Mouse (Mus musculus) liver (tissue): ENCODE measurements at regions not wholly inside any gene's neighbourhood (a gene's known extent, or its start where the extent isn't known, plus 50 kb on each side); places are given as distances from the start of the nearest gene placed in this dataset.

ENCODE experiments used
- DNase-seq: peaks from one replicate; pipeline ENCODE4 v3.0.0-alpha.2; 2020; ENCODE audit warnings: mixed read lengths

DNA sequence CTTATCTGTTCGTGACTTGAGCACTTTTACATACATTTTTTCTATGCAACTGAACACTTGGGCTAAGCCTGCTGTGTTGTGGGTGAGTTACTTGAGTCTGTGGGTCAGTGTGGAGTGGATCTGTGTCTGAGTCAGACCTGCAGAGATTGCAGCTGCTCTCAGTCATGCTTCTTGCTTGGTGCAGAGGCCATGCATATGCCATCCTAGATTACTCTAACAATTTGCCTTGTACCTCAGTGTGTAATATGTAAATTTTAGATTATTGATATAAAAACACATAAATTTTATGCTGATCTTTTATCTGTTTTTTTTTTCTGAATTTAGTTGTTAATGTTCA, 326.2 kb downstream of the 1700129C05Rik start:
- DNase-seq, result no peak

DNA sequence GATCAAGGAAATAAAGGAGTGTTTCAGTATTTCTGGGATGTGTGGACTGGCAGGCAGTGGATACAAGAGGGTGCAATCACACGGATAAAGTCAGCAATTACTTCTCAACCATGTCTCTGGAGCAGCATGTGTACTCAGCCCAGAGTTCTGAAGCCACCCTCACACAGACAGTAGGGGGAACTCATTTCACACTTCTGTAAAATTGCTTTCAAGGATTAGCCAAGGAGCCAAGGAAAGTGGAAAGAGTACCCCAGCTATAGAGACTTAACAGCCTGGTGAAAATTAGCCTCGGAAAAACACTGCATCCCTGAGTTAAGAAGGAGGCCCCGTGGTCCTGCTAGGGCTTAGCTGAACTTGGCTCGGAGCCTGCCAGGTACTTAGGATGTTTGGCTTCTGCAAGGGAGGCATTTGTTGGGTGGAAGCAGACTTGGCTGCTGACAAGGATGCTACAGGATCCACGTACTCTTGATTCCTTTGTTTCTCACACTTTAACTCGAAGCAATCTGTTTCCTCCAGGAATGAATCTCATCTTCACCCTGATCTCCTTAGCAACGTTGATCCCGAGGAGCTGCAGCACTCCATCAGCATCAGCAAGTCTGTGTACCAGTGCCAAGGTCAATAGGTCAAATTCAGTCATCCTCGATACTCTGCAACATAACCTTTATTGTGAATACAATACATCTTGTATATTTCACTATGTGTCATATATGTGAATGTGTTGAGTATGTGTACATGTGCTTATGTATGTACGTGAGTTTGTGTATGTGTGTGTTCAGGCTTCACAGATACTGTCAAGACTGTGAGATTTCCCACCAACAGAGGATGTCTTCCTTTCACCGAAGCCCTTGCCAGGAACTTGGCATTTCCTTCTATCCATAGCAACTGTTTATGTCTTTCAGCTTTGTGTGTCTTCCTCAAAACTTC, 326.8 kb downstream of the 1700129C05Rik start:
- DNase-seq, result no peak

DNA sequence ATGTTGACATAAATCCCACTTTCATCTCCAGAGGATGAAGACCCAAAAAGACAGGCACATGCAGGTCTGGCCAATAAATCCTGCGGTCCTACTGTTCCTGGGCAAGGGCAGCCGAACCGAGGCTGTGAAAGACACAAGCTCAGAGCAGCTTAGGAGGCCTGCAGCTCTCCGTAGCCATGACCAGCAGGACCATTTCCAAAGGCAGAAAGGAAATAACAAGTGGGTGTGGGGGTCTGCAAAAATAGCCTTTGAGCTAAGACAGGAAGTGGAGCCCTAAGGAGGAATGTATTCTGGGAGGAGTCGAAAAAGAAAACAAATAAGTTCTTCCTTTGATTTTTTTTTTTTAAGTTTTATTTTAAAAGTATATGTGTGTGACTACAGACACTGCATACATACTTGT, 330.1 kb downstream of the 1700129C05Rik start:
- no peak for DNase-seq

DNA sequence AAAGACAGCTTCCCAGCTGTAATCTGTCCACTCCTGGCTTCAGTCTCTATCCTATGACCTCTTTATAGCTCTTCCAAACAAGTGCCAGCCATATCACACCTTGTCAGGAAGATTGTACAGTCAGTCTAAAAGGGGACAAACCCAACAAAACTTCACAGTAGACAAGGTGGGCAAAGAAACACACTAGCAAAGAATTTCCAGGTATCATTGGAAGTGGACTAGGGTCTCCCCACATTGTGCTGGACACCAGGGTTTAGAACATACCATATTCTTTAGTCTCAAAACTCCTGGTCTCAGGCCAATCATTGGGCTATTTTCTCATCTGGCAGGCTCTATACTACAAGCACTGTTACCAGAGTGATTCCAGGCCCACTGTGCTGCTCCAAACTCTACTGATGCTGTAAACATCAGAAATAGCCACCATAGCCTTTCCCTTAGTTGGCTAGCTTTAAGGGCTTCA, 341.3 kb downstream of the 1700129C05Rik start:
- no peak for DNase-seq

DNA sequence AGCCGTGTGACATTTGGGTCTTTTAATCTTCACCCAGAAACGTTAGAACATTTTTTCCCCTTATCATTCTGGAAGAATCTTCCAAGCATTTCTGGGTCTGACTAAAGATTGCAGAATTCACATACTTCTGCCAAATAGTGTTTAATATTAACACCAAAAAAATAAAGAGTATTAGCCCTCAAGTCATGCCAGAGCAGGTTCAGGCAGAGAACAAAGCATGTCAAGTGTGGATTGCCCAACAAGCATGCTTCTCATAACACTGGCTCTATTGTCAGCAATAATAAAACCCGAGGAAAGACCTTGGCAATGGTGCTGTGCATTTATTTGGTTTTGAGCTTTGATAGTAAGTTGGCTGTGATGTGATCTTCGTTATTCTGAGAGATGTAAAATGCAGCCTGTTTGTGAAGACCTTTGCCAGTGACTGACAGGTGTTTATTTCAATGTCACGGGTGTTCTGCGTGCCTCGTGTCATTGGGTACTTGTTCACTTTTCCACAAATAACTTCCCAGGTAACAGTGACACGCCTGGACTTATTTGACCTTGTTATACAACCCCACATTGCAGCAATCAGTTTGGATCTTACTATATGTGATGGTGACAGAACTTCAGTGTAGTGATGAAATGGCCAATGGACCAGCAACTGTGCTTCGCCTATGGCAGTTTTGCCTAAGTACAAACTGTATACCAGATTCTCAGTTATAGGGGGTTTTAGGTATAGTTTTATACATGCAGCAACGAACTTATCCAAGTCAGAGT, 354.3 kb downstream of the 1700129C05Rik start:
- no peak for DNase-seq

DNA sequence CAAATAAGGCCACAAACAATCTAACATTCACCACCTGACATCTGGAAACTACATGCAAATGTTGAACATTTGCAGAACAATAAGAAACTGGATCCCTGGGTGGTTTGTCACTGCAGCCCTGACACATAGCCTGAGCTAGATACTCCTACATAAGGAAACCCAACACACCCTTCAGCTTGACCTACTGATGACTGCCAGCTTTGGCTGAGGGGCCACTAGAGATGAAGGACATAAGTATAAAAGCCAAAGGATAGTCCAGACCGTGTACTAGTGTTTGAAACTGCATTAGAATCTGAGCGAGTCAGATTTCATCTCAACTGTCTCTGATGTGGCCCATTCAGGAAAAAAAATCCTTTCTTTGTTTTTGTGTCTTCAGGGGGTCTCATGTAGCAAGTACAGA, 355.1 kb downstream of the 1700129C05Rik start:
- DNase-seq, result no peak

DNA sequence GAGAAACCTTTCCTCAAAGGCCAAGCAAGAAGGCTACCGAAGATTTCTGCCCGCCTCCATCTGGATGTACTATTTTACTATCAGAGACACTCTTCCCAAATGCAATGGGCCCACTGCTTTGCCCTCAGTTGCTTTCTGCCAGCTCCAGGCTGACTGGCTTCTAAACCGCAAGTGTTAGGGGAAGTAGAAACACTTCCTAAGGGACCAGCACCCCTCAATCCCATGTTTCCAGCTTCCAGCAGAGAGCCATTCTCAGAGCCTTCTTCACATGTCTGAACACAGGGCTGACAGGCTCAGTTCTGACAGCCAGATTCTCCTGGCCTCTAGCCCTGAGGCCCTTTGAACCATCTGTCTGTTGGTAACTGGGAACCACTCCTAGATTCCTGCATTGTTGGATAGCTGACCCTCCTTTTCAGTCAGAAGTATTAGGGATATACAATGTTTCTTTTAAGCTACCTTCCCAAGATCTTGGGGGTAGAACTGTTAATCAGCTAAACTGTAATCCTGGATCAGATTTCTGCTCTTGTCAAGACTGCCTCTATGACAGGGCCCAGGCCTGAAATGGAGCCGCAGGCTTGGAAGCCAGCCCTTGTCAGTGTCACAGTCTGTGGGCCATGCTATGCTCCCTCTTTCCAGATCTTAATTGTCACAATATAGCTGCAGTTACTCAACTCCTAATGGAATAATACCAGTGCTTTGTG, 355.8 kb downstream of the 1700129C05Rik start:
- DNase-seq, result no peak

DNA sequence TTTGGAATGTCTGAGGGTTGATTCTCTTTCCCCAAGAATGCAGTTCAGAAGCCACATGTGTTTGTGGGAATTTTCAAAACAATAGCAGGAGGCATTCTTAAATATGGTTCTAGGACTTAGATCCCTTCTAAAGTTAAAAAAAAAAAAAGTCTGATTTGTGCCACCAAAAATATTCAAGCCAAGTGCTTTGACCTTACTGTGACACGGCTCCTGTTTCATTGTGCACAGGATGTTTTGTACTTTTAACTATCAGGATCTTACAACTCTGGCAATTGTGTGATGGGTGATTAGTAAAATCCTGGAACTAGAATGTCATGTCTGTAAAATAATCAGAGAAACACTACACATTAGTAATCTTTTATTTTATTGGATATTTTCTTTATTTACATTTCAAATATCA, 359.5 kb downstream of the 1700129C05Rik start:
- DNase-seq, result no peak

DNA sequence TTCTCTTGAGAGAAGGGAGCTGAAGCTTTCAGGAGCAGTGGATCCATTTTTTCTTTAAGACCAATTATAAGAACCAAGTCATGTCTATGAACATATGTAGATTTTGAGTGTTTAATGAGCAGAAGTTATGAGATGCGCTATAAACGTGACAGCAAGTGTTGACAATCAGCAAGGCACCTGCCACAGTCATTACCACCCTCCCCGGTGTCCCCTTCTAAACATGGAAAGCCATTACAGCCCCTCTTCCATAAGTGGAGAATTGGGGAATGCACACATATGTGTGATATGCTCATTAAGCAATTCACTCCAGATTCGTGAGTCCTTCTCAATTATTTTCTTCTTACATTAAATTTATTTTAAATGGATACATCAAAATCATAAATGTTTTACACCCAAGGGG, 362.4 kb downstream of the 1700129C05Rik start:
- DNase-seq, result no peak

DNA sequence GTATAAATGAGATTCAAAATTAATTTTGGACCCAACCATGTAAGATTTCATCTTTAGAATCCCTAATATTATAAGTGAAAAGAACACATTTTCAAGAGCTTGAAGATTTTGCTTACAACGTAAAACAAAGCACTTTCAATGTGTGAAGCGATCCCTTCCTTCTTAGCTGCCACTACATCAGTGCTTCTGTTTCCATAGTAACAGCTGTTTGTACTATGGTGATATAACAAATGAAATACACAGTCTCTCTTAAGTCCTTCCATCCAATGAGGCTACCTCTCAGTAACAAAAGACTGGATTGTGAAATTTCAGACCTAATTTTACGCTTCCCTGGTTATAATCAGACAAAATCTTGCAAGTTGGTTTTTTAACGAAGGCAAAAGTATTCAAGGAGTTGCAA, 364.0 kb downstream of the 1700129C05Rik start:
- no peak for DNase-seq

DNA sequence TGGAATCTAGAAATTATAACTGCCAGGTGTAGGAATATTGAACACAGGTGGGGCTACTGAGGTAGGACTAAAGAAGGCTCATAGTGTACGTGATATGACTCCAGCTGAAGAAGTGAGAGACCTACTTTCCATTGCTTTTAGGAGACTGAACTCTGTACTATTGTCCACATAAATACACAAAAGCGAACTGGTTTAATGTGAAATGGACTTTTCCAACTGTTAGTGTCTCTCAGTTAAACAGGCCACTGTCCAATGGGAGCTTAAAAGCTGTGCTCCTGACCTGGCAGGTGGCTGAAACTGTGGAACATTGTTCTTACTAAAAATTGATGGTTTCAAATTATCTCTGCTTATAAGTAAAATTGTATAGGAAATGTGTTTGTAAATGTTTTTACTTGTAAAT, 381.4 kb downstream of the 1700129C05Rik start:
- DNase-seq, result no peak

DNA sequence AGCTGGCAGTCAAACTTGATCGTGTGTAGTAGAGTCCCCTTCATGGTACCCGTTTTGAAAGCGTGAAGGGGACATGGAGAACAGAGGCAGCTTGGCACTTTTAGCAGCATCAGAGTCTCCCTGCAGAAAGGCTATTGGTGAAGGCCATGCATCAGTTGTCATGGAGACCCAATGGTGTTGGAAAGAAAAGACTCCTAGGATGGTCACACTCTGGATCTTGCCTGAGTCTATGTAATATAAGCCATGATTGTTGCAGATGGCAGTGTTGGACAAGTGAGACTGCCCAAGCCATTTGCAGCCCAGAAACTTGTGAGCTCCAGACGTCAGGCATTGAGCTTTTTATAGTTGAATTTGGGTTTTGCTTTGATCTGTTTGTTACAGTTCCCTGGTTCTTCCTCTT, 382.9 kb downstream of the 1700129C05Rik start:
- no peak for DNase-seq

DNA sequence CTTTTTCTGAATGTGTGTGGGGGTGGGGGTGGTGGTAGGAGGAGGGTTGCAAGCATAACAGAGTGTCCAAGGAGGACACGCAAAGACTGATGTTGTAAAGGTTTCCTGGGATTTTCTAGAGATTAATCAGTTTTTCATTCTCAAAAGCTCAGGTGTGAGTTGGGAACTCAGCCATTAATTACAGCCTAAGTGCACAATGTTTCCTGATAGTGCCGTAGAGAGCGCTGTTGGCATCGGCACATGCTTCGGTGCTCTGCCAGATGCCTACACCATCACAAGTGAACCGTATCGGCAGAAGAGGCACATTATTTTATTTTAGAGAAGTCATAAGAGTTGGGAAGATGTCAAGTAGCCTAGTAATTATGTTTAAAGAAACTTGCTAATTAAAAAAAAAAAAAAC, 388.9 kb downstream of the 1700129C05Rik start:
- DNase-seq, result no peak

DNA sequence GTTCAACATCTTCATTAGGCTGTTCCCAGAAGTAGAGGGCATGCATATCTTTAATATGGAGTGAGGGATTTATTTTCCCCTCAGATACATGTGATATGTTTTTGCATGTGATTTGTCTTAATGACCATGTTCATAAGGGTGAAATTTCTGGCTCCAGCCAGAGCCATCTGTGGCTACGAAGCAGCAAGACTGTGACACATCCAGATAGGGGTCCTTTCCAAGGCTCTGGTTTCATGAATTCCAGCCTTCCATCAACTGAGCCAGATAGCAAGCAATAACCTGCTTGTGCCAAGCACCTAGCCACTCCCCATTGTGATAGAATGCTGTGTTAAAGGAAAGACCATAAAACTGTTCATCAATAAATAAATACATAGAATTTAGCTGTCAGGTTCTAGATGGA, 389.6 kb downstream of the 1700129C05Rik start:
- DNase-seq, result no peak

DNA sequence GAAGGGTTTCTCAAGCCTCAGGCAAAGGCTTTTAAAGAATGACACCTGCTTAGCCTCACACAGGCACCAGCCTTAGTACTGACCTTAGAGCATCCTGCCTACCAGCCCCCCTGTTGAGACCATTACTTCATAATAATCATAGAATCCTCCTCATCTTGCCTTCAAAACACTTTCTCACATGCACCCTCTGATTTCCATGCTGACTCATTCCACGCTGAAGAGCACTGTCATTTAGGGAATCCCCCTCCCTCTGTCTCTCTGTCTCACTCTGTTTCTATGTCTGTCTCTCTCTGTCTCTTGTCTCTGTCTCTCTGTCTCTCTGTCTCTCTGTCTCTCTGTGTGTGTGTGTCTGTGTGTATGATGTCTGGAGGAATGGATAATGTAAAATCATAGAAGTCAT, 416.3 kb downstream of the 1700129C05Rik start:
- no peak for DNase-seq

DNA sequence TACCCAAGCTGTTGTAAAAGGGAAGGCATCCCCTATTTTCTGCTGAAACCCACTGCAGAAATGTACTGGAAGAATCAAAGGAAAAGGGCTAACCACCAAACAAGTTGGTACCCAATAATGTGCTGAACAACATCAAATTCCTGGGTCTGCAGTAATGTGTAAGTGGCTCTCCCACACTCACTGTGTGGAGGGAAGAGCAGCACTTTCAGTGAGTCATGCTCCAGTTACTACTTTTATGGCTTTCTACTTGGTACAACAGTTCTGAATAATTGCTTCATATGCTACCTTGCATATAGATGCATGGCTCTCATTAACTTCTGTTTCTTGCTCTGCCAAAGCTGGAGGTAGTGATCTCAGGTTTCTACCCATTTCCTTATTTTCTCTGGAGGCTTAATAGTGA, 427.8 kb downstream of the 1700129C05Rik start:
- no peak for DNase-seq

DNA sequence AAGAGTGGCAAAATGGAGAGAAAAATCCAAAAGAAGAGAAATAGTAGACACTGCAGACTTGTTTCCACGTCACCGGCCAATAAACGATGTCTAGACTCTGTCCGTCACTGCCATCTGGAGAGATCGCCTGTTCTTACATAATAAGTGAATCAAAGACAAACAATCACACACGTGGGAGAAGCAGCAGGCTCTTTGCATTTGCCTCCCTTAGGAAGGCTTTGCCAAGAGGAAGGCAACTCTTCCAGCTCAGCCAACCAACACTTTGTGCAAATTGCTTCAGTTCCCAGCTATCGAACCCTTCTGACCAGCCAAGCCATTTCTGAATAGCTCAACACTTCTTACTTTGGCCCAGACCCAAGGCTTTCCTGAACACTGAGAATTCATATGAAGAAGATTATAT, 432.8 kb downstream of the 1700129C05Rik start:
- DNase-seq, result no peak

DNA sequence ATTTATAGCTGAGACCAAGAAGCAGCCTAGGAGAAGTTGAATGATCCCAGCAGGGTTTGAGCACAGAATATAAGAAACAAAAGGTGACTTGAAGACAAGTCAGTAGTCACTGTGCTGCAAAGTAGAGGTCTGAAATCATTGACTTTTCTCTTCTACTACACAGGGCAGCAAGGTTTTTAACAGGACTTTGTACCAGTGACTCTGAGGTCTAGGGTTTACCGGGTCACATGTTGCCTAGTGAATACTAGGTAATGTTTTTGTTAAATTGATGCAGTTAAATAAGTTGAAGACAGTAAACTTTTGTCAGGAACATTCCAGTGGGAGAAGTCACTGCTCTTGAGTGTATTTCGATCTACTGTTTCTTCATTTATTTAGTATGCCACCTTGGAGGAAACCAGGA, 433.4 kb downstream of the 1700129C05Rik start:
- no peak for DNase-seq

DNA sequence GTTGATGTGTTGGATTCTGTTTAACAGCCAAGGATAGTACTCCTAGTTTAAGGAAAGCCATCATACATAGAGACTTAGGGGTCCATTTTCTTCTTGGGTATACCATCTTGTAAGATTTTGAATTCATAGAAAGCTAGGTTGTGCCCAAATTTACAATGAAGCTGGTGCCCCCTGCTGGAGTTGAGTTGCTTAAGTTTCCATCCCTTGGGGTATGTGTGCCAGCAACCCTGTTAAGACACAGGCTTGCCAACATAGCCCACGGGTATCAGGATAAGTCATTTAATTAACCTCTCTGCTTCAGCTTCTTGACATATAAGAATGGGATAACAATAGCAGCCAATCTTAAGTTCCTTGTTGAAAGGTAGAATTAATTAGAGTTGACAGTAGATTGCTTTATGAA, 440.9 kb downstream of the 1700129C05Rik start:
- DNase-seq, result peak; percentile 17

DNA sequence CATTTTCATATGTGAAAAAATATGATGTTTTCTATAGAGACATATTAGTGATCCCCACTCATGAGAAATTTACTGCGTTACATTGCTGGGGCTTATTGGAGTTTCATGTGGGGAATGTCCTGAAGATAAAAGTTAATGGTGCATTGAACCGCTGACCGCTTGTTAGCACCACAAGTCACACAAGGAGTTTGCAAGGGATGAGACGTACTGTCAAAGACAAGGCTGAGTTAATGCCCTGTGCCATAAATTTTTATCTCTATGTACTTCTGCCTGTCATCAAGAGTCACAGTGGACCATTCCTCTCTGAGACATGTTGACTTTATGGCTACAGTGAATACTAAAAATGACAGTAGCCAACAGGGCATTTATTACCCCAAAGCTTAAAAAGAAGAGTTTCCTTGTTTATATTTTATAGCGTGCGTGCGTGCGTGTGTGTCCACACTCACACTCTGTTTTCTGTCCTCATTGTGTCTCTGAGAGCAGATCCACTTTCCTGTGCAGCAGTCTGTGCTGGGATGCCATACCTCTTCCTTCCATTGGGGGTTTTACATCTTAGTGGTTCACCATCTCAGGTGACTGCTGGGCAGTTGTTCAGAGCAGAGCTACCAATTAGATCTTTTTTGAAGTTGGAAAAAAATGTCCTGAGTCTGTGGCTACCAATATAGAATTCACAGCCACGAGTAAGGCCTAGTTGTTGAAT, 451.4 kb downstream of the 1700129C05Rik start:
- no peak for DNase-seq

DNA sequence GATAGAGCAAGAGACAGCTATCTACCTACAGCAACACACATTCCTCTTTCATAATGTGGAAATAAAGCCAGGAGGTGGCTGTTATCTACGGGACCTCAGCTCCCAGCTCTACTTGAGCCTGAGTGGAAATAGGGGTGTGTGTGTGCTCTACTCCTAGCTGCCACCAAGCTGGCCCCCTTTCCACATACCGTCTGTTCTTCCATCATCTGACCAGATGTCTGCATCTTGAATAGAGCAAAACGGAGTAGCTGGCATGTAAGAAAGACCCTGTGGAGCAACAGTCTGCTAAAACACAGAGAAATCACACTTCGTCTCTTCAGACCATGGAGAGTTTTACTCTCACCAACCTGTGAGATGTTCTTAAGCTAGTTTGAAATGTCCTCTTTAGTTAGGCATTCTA, 454.9 kb downstream of the 1700129C05Rik start:
- no peak for DNase-seq

DNA sequence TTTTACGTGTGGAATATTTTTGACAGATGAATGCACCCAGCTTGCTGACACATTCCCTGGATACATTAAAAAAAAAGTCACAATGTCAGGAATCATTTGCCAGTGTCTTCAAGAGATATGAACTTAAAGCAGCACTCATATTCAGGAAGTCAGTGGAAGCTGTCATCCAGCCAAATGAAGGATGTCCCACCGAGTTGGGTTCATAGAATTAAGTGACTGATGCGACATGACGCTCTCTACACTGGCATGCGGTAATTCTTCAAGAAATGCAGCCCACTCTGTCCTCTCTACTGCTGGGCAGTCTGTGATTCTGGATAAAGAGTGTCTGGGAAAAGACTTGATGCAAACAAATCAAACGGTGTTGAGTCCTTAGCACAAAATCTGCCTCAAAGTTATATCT, 463.9 kb downstream of the 1700129C05Rik start:
- no peak for DNase-seq

DNA sequence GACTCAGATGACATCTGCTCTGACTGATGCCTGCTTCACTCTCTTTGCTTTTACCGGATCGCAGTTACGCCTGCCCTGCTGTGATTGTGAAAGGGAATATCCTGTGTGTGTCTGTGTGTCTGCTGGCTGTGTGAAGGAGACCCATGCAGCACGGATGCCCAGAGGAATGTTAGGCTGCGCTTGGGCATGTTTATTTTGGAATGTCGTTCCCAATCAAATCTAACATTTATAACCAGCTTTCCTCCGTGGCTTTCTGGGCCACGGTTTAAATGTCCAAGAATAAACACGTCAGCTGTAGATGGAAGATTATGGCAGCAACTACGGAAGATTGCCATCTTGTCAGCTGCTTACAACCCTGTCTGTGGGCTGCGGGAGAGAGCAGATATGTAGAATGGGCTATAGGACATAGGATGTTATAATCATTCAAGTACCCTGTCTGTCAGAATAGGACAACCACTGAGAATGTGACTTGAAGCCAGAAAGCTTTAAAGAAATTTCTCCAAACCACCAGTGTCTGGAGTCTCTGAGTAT, 464.5 kb downstream of the 1700129C05Rik start:
- no peak for DNase-seq
